Mouse (Mus musculus): Measurements from ENCODE around the gene Sde2.
A peak's percentile ranks its signal among the peaks of the same experiment; 100 is the strongest.

DNA sequence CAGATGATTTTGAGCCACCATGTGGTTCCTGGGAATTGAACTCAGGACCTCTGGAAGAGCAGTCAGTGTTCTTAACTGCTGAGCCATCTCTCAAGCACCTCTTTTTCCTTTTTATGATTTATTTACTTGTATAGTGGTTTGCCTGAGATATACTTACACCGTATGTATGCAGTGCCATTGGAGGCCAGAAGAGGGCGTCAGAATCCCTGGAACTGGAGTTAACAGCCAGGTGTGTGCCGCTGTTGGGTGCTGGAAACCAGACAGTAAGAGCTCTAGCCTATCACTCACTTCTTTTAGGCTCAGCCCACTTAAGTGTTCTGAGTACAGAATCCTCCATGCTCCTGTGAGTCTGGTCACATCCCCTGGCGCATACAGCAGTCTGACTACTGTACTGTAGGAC, 26.5 kb downstream of the Sde2 start:
- TF ChIP-seq CTCF (IDR thresholded peaks at IDR 0.05; ENCODE audit: low read depth) (peak; percentile 35; the same call in 1 of the 2 replicates), EP300 (IDR thresholded peaks at IDR 0.05; ENCODE audit: low read depth) (no peak)
